Mouse (Mus musculus) G1E (cell line): ENCODE data around the gene Abhd2. TPM values are rescaled to one million over a fixed set of nuclear protein-coding genes. Genes with fewer than 3 reads are reported as not detected.

Source experiments
- ATAC-seq: 2 replicates; pipeline ENCODE4 v1.8.0; 2016; ENCODE audit warnings: mild to moderate bottlenecking; ENCODE audit not compliant: insufficient number of reproducible peaks, poor library complexity, low FRiP score, severe bottlenecking; ENCODE audit errors: extremely low read depth
- DNase-seq: peaks from one replicate; pipeline ENCODE4 v3.0.0; 2012; ENCODE audit warnings: low spot score
- H3K27me3 ChIP-seq: 2 replicates; pipeline ENCODE4 v1.6.1; 2012; ENCODE audit warnings: mild to moderate bottlenecking, low read length, inconsistent platforms; ENCODE audit not compliant: insufficient read depth
- H3K36me3 ChIP-seq: replicated peaks from 2 replicates; pipeline ENCODE3; 2012; ENCODE audit warnings: mild to moderate bottlenecking, inconsistent platforms
- H3K4me1 ChIP-seq: 2 replicates; pipeline ENCODE4 v1.6.1; 2012; ENCODE audit warnings: low read depth, low read length, inconsistent platforms, mixed read lengths; ENCODE audit not compliant: insufficient read depth
- H3K4me3 ChIP-seq: 2 replicates; pipeline ENCODE4 v1.5.1; 2012; ENCODE audit warnings: low read depth, mild to moderate bottlenecking, inconsistent platforms, low read length, moderate library complexity, mixed read lengths
- H3K9me3 ChIP-seq: replicated peaks from 2 replicates; pipeline ENCODE4 v1.6.1; 2012; ENCODE audit warnings: inconsistent platforms
- CTCF ChIP-seq: IDR thresholded peaks from 2 replicates; pipeline ENCODE4 v1.5.1; 2012; ENCODE audit warnings: low read depth, low read length, inconsistent platforms, mixed read lengths
- GATA1 ChIP-seq: IDR thresholded peaks from 2 replicates; pipeline ENCODE4 v1.6.1; 2012; ENCODE audit warnings: borderline replicate concordance, low read length, inconsistent platforms, mixed read lengths
- GATA2 ChIP-seq: IDR thresholded peaks from 2 replicates; pipeline ENCODE4 v1.6.1; 2012; ENCODE audit warnings: low read depth, low read length, inconsistent platforms, borderline replicate concordance
- POLR2AphosphoS5 ChIP-seq: IDR thresholded peaks from 2 replicates; pipeline ENCODE4 v1.6.1; 2012; ENCODE audit warnings: low read depth, low read length, inconsistent platforms; ENCODE audit not compliant: insufficient replicate concordance
- TAL1 ChIP-seq: conservative IDR thresholded peaks from 2 replicates; pipeline ENCODE4 v1.6.1; 2012; ENCODE audit warnings: low read depth, low read length, inconsistent platforms, mixed read lengths
- polyA plus RNA-seq: library from polyadenylated mRNA; stranded (reverse); fragments of >175 nt; gene quantifications from 2 replicates; pipeline ENCODE4 v1.2.3, GENCODE M21; 2012
- total RNA-seq, 2 experiments: library from RNA; stranded (forward) in 1 of 2; stranded (reverse) in 1 of 2; fragments of 200-1000 nt in 1 of 2; fragments of >200 nt in 1 of 2; fragmentation: Nextera tagmentation in 1 of 2; gene quantifications; 2 replicates each; pipeline ENCODE4 v1.2.3; 2014 to 2017

Gene Abhd2
- total RNA-seq (2014; fragmentation: Nextera tagmentation) (68.8 and 69.2 TPM in 2 replicates), total RNA-seq (2017) (31.9 and 33.8 TPM in 2 replicates), polyA plus RNA-seq (8.3 and 9.1 TPM in 2 replicates)

- DNase-seq (peak; percentile 98), ATAC-seq (peak; percentile 90)
- H3K4me1 ChIP-seq, result peaks cover 92% of the 10 kb centered on the region
- no peaks in the 10 kb centered on the region for H3K9me3 ChIP-seq
- no peaks in the 10 kb centered on the region for H3K27me3 ChIP-seq
- H3K36me3 ChIP-seq, result peaks cover 26% of the 10 kb centered on the region
- no peak for TF ChIP-seq TAL1
- TF ChIP-seq GATA1, result no peak
- no peak for TF ChIP-seq GATA2
- TF ChIP-seq CTCF, result no peak
- no peak for TF ChIP-seq POLR2AphosphoS5
- peak within 1 kb of the TSS; percentile 95 for H3K4me3 ChIP-seq
Measured at GRCm38 (mm10) chr7:79272789-79273718, at the start of gene Abhd2. Abhd2 (plus strand) TSS chr7:79273199.

GRCm38 (mm10) chr7:79225477-79225876 is 47.5 kb upstream of the Abhd2 start:
- Histone ChIP-seq H3K36me3 (no peaks in the 10 kb centered on the region), H3K4me1 (peaks cover 3% of the 10 kb centered on the region; the same call in 1 of the 2 replicates), H3K9me3 (no peaks in the 10 kb centered on the region), H3K4me3 (no peak overlapping the region), H3K27me3 (peaks cover 15% of the 10 kb centered on the region)
- no peak for ATAC-seq
- no peak for TF ChIP-seq POLR2AphosphoS5
- TF ChIP-seq CTCF, result no peak
- no peak for TF ChIP-seq GATA1
- TF ChIP-seq TAL1, result no peak
- no peak for TF ChIP-seq GATA2
- DNase-seq, result no peak

- no peak overlapping the region for H3K4me3 ChIP-seq
- TF ChIP-seq POLR2AphosphoS5, result no peak
- TF ChIP-seq GATA1, result no peak
- no peak for TF ChIP-seq CTCF
- TF ChIP-seq TAL1, result no peak
- no peak for TF ChIP-seq GATA2
- no peak for ATAC-seq
- no peak for DNase-seq
- peaks cover 3% of the 10 kb centered on the region; the same call in 1 of the 2 replicates for H3K4me1 ChIP-seq
- no peaks in the 10 kb centered on the region for H3K36me3 ChIP-seq
- no peaks in the 10 kb centered on the region for H3K9me3 ChIP-seq
- H3K27me3 ChIP-seq, result peaks cover 16% of the 10 kb centered on the region
Measured at GRCm38 (mm10) chr7:79226172-79226571, 46.8 kb upstream of the Abhd2 start.

- no peak overlapping the region for H3K4me3 ChIP-seq
- no peak for ATAC-seq
- no peak for TF ChIP-seq TAL1
- TF ChIP-seq CTCF, result no peak
- no peak for TF ChIP-seq POLR2AphosphoS5
- no peak for TF ChIP-seq GATA2
- TF ChIP-seq GATA1, result no peak
- DNase-seq, result no peak
- no peaks in the 10 kb centered on the region for H3K9me3 ChIP-seq
- H3K36me3 ChIP-seq, result no peaks in the 10 kb centered on the region
- peaks cover 16% of the 10 kb centered on the region for H3K27me3 ChIP-seq
- H3K4me1 ChIP-seq, result peaks cover 3% of the 10 kb centered on the region; the same call in 1 of the 2 replicates
Measured at GRCm38 (mm10) chr7:79226834-79227486, 46.0 kb upstream of the Abhd2 start.

GRCm38 (mm10) chr7:79228471-79228870 is 44.5 kb upstream of the Abhd2 start:
- Histone ChIP-seq H3K9me3 (no peaks in the 10 kb centered on the region), H3K4me3 (no peak overlapping the region), H3K4me1 (peaks cover 3% of the 10 kb centered on the region; the same call in 1 of the 2 replicates), H3K27me3 (peaks cover 28% of the 10 kb centered on the region), H3K36me3 (no peaks in the 10 kb centered on the region)
- peak; percentile 27 for DNase-seq
- peak; percentile 28; the same call in 1 of the 2 replicates for ATAC-seq
- TF ChIP-seq CTCF (peak; percentile 76), GATA2 (no peak), POLR2AphosphoS5 (no peak), TAL1 (no peak), GATA1 (no peak)
